Mouse (Mus musculus) midbrain, embryonic 12.5 days (tissue): ENCODE data around the gene Arpc1a. TPM values are rescaled to one million over a fixed set of nuclear protein-coding genes. Genes with fewer than 3 reads are reported as not detected.
"Not testable (repeated sequence)": the region's sequence is repeated elsewhere in the genome, so short reads cannot be mapped to it uniquely, and the experiment has no call there.

Source experiments
- ATAC-seq: fragments of 200-750 bp; cut with Nextera tagmentation; 2 replicates; pipeline ENCODE4 v1.8.0; 2017; ENCODE audit warnings: low read depth, moderate TSS enrichment, moderate library complexity; ENCODE audit not compliant: low FRiP score
- H3K27ac ChIP-seq: fragments of 300-500 bp; sonication (generic); replicated peaks from 2 replicates; pipeline ENCODE4 v1.5.1; 2016; ENCODE audit warnings: mild to moderate bottlenecking
- H3K27me3 ChIP-seq: fragments of 300-500 bp; sonication (generic); 2 replicates; pipeline ENCODE4 v1.6.1; 2016; ENCODE audit warnings: mild to moderate bottlenecking
- H3K36me3 ChIP-seq: fragments of 300-500 bp; sonication (generic); 2 replicates; pipeline ENCODE4 v1.6.1; 2016
- H3K4me1 ChIP-seq: fragments of 300-500 bp; sonication (generic); 2 replicates; pipeline ENCODE4 v1.6.1; 2016
- H3K4me2 ChIP-seq: fragments of 300-500 bp; sonication (generic); replicated peaks from 2 replicates; pipeline ENCODE4 v1.6.1; 2016; ENCODE audit warnings: mild to moderate bottlenecking, moderate library complexity
- H3K4me3 ChIP-seq: fragments of 300-500 bp; sonication (generic); 2 replicates; pipeline ENCODE4 v1.5.1; 2016; ENCODE audit warnings: mild to moderate bottlenecking
- H3K9ac ChIP-seq: fragments of 300-500 bp; sonication (generic); replicated peaks from 2 replicates; pipeline ENCODE4 v1.6.1; 2016; ENCODE audit warnings: mild to moderate bottlenecking, moderate library complexity
- H3K9me3 ChIP-seq: fragments of 300-500 bp; sonication (generic); 2 replicates; pipeline ENCODE4 v1.6.1; 2016; ENCODE audit warnings: mild to moderate bottlenecking
- WGBS: fragments of 180-500 bp; shearing (Covaris S2); methylation state at CpG from one replicate; pipeline ENCODE4 v1.1.7; 2016; 5-methylcytosine and 5-hydroxymethylcytosine counted together
- polyA plus RNA-seq: library from polyadenylated mRNA; unstranded; fragments of >200 nt; fragmentation: Nextera tagmentation; extraction: Ambion mirVana; gene quantifications from 2 replicates; pipeline ENCODE4 v1.2.1, GENCODE M21; 2016

The Arpc1a gene
- polyA plus RNA-seq, 1 experiment from 2014 or later, result 186 TPM

GRCm38 (mm10) chr5:145123396-145123795 is 39.8 kb downstream of the Arpc1a start:
- H3K9me3 ChIP-seq, result no peaks in the 10 kb centered on the region
- H3K4me1 ChIP-seq, result no peaks in the 10 kb centered on the region
- WGBS, result 93% methylated on average over 19 of the region's 19 CpGs
- H3K27me3 ChIP-seq, result no peaks in the 10 kb centered on the region
- no peak for ATAC-seq
- H3K27ac ChIP-seq, result no peak overlapping the region
- H3K4me3 ChIP-seq, result no peak overlapping the region
- H3K9ac ChIP-seq, result no peak overlapping the region
- peaks cover 48% of the 10 kb centered on the region for H3K36me3 ChIP-seq
- H3K4me2 ChIP-seq, result no peak overlapping the region

- H3K36me3 ChIP-seq, result peaks cover 80% of the 10 kb centered on the region
- 96% methylated on average over 9 of the region's 9 CpGs for WGBS
Observed at GRCm38 (mm10) chr5:145126580-145126979, 43.0 kb downstream of the Arpc1a start.

GRCm38 (mm10) chr5:145129124-145129523 is 45.5 kb downstream of the Arpc1a start:
- Histone ChIP-seq H3K4me3 (no peak overlapping the region), H3K9ac (no peak overlapping the region), H3K36me3 (peaks cover 92% of the 10 kb centered on the region), H3K9me3 (no peaks in the 10 kb centered on the region), H3K27me3 (no peaks in the 10 kb centered on the region), H3K4me2 (no peak overlapping the region), H3K4me1 (no peaks in the 10 kb centered on the region), H3K27ac (no peak overlapping the region)
- WGBS, result 92% methylated on average over 4 of the region's 4 CpGs
- ATAC-seq, result no peak

More at GRCm38 (mm10) chr5:145126580-145126979, 43.0 kb downstream of the Arpc1a start:
- Histone ChIP-seq H3K9ac (no peak overlapping the region), H3K4me1 (no peaks in the 10 kb centered on the region), H3K4me2 (no peak overlapping the region), H3K4me3 (no peak overlapping the region), H3K27ac (no peak overlapping the region), H3K9me3 (no peaks in the 10 kb centered on the region), H3K27me3 (no peaks in the 10 kb centered on the region)
- ATAC-seq, result no peak

- WGBS, result 89% methylated on average over 6 of the region's 6 CpGs
- not testable (repeated sequence) for ATAC-seq
Observed at GRCm38 (mm10) chr5:145129773-145130172, 46.1 kb downstream of the Arpc1a start.

GRCm38 (mm10) chr5:145130191-145130590 is 46.6 kb downstream of the Arpc1a start:
- Histone ChIP-seq H3K27me3 (no peaks in the 10 kb centered on the region), H3K4me2 (no peak overlapping the region), H3K9ac (no peak overlapping the region), H3K27ac (no peak overlapping the region), H3K9me3 (no peaks in the 10 kb centered on the region), H3K4me1 (no peaks in the 10 kb centered on the region), H3K4me3 (no peak overlapping the region), H3K36me3 (peaks cover 92% of the 10 kb centered on the region)
- 92% methylated on average over 11 of the region's 11 CpGs for WGBS
- no peak for ATAC-seq

More at GRCm38 (mm10) chr5:145129773-145130172, 46.1 kb downstream of the Arpc1a start:
- H3K4me1 ChIP-seq, H3K27me3 ChIP-seq, H3K9ac ChIP-seq, H3K27ac ChIP-seq, H3K4me2 ChIP-seq, H3K9me3 ChIP-seq, H3K4me3 ChIP-seq: not testable (repeated sequence)
- peaks cover 92% of the 10 kb centered on the region for H3K36me3 ChIP-seq

GRCm38 (mm10) chr5:145130995-145131394 is 47.4 kb downstream of the Arpc1a start:
- no peak overlapping the region for H3K27ac ChIP-seq
- no peak overlapping the region for H3K4me2 ChIP-seq
- H3K4me1 ChIP-seq, result no peaks in the 10 kb centered on the region
- H3K36me3 ChIP-seq, result peaks cover 93% of the 10 kb centered on the region
- no peak for ATAC-seq
- no peaks in the 10 kb centered on the region for H3K27me3 ChIP-seq
- H3K9me3 ChIP-seq, result no peaks in the 10 kb centered on the region
- no peak overlapping the region for H3K9ac ChIP-seq
- H3K4me3 ChIP-seq, result no peak overlapping the region
- WGBS, result 95% methylated on average over 3 of the region's 3 CpGs

- 88% methylated on average over 6 of the region's 6 CpGs for WGBS
- H3K9ac ChIP-seq, ATAC-seq, H3K4me3 ChIP-seq, H3K9me3 ChIP-seq, H3K27me3 ChIP-seq, H3K4me2 ChIP-seq, H3K4me1 ChIP-seq, H3K27ac ChIP-seq: not testable (repeated sequence)
- H3K36me3 ChIP-seq, result peaks cover 89% of the 10 kb centered on the region
Observed at GRCm38 (mm10) chr5:145133275-145133674, 49.6 kb downstream of the Arpc1a start.

- Histone ChIP-seq H3K4me2 (peak overlapping the region; percentile 93), H3K9me3 (no peaks in the 10 kb centered on the region), H3K4me1 (peaks cover 27% of the 10 kb centered on the region), H3K27ac (no peak overlapping the region), H3K9ac (peak overlapping the region; percentile 91), H3K27me3 (no peaks in the 10 kb centered on the region), H3K4me3 (peak overlapping the region; percentile 94), H3K36me3 (peaks cover 58% of the 10 kb centered on the region)
- 19% methylated on average over 6 of the region's 6 CpGs for WGBS
- no peak for ATAC-seq
Observed at GRCm38 (mm10) chr5:145138836-145139235, 55.2 kb downstream of the Arpc1a start.

- Histone ChIP-seq H3K4me3 (peak within 1 kb of the TSS; percentile 94), H3K36me3 (peaks cover 58% of the 10 kb centered on the region), H3K4me1 (peaks cover 27% of the 10 kb centered on the region), H3K27me3 (no peaks in the 10 kb centered on the region), H3K4me2 (peak within 1 kb of the TSS; percentile 93), H3K27ac (peak within 1 kb of the TSS; percentile 82), H3K9me3 (no peaks in the 10 kb centered on the region), H3K9ac (peak within 1 kb of the TSS; percentile 91)
- under 1% methylated on average over 82 of the region's 84 CpGs for WGBS
- ATAC-seq, result peak; percentile 95
Observed at GRCm38 (mm10) chr5:145139571-145140519, 56.2 kb downstream of the Arpc1a start, which contains the start of the genes Pdap1 and Bud31. Gene Pdap1 (minus strand): TSS chr5:145140238. Gene Bud31 (plus strand): TSS chr5:145140362.

GRCm38 (mm10) chr5:145140611-145141010 is 57.0 kb downstream of the Arpc1a start:
- WGBS, result under 1% methylated on average over 18 of the region's 18 CpGs
- Histone ChIP-seq H3K27me3 (no peaks in the 10 kb centered on the region), H3K4me2 (peak overlapping the region; percentile 93), H3K27ac (peak overlapping the region; percentile 82), H3K4me1 (peaks cover 27% of the 10 kb centered on the region), H3K9ac (peak overlapping the region; percentile 91), H3K9me3 (no peaks in the 10 kb centered on the region), H3K4me3 (peak overlapping the region; percentile 94), H3K36me3 (peaks cover 60% of the 10 kb centered on the region)
- no peak for ATAC-seq

- H3K9ac ChIP-seq, result no peak overlapping the region
- no peak overlapping the region for H3K4me2 ChIP-seq
- H3K27ac ChIP-seq, result no peak overlapping the region
- H3K4me1 ChIP-seq, result no peaks in the 10 kb centered on the region
- no peak overlapping the region for H3K4me3 ChIP-seq
- WGBS, result 92% methylated on average over 5 of the region's 5 CpGs
- no peaks in the 10 kb centered on the region for H3K9me3 ChIP-seq
- H3K36me3 ChIP-seq, result peaks cover 98% of the 10 kb centered on the region
- H3K27me3 ChIP-seq, result no peaks in the 10 kb centered on the region
- no peak for ATAC-seq
Observed at GRCm38 (mm10) chr5:145147748-145148147, 64.1 kb downstream of the Arpc1a start.

GRCm38 (mm10) chr5:145149294-145149693 is 65.7 kb downstream of the Arpc1a start:
- Histone ChIP-seq H3K9ac (no peak overlapping the region), H3K27ac (no peak overlapping the region), H3K9me3 (no peaks in the 10 kb centered on the region), H3K4me1 (no peaks in the 10 kb centered on the region), H3K4me3 (no peak overlapping the region), H3K36me3 (peaks cover 94% of the 10 kb centered on the region), H3K4me2 (no peak overlapping the region), H3K27me3 (no peaks in the 10 kb centered on the region)
- 93% methylated on average over 6 of the region's 6 CpGs for WGBS
- ATAC-seq, result no peak
